Mouse (Mus musculus) embryonic facial prominence, embryonic 11.5 days (tissue): ENCODE results near the gene Mfsd6l. TPM values are rescaled to one million over a fixed set of nuclear protein-coding genes. Genes with fewer than 3 reads are reported as not detected.

Source experiments
- ATAC-seq: fragments of 200-750 bp; cut with Nextera tagmentation; replicated peaks from 2 replicates; pipeline ENCODE4 v1.8.0; 2017; ENCODE audit warnings: low read depth; ENCODE audit not compliant: insufficient number of reproducible peaks, low FRiP score, low TSS enrichment
- DNase-seq: peaks from one replicate; pipeline ENCODE4 v3.0.0-alpha.2; 2015; ENCODE audit warnings: low spot score
- H3K27ac ChIP-seq: fragments of 300-500 bp; sonication (generic); replicated peaks from 2 replicates; pipeline ENCODE4 v1.5.1; 2014; ENCODE audit warnings: mild to moderate bottlenecking, low read depth, low read length, control low read depth
- H3K27me3 ChIP-seq: fragments of 300-500 bp; sonication (generic); 2 replicates; pipeline ENCODE4 v1.6.1; 2014; ENCODE audit warnings: mild to moderate bottlenecking, low read length, moderate library complexity, mixed read lengths; ENCODE audit not compliant: control insufficient read depth, insufficient read depth
- H3K36me3 ChIP-seq: fragments of 300-500 bp; sonication (generic); replicated peaks from 2 replicates; pipeline ENCODE4 v1.6.1; 2014; ENCODE audit warnings: low read depth, mild to moderate bottlenecking, low read length, moderate library complexity, mixed read lengths; ENCODE audit not compliant: control insufficient read depth, insufficient read depth
- H3K4me1 ChIP-seq: fragments of 300-500 bp; sonication (generic); 2 replicates; pipeline ENCODE4 v1.6.1; 2014; ENCODE audit warnings: low read length, mixed read lengths; ENCODE audit not compliant: control insufficient read depth, insufficient read depth
- H3K4me2 ChIP-seq: fragments of 300-500 bp; sonication (generic); 2 replicates; pipeline ENCODE4 v1.6.1; 2014; ENCODE audit warnings: low read depth, mild to moderate bottlenecking, control low read depth, low read length, moderate library complexity
- H3K4me3 ChIP-seq: fragments of 300-500 bp; sonication (generic); 2 replicates; pipeline ENCODE4 v1.5.1; 2014; ENCODE audit warnings: low read depth, low read length, control low read depth
- H3K9ac ChIP-seq: fragments of 300-500 bp; sonication (generic); replicated peaks from 2 replicates; pipeline ENCODE4 v1.6.1; 2014; ENCODE audit warnings: mild to moderate bottlenecking, control low read depth, low read length
- H3K9me3 ChIP-seq: fragments of 300-500 bp; sonication (generic); replicated peaks from 2 replicates; pipeline ENCODE4 v1.6.1; 2016; ENCODE audit warnings: mild to moderate bottlenecking, low read length, inconsistent platforms, mixed read lengths; ENCODE audit not compliant: control insufficient read depth
- whole genome bisulfite sequencing: fragments of 180-500 bp; shearing (Covaris S2); extraction: QIAGEN DNeasy Blood & Tissue Kit; methylation state at CpG from one replicate; pipeline ENCODE4 v1.1.7; 2014; 5-methylcytosine and 5-hydroxymethylcytosine counted together
- polyA plus RNA-seq: library from polyadenylated mRNA; unstranded; fragments of >200 nt; fragmentation: Nextera tagmentation; extraction: Ambion mirVana; gene quantifications from 2 replicates; pipeline ENCODE4 v1.2.1, GENCODE M21; 2014

The Mfsd6l gene
- polyA plus RNA-seq, 1 experiment from 2014 or later, result 0.27 TPM

DNA sequence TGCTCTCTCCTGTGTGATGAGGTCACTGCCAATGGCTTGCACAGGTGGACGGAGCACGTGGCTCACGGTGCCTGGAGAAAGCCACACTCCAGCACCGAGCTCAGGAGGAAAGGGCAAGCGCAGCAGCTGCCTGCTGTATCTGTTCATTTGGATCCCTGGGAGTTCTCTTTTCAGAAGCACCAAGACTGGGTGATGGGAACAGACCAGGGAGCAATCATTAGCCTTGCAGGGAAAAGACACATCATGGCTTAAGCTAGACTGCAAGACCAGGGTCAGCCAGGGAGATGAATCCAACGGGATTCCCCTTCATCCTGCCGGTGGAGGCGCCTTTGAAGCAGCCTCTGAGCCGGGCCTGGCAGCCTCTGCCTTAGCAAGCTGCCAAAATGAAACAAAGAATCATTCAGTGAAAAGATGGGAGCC, 23.5 kb downstream of the Mfsd6l start:
- H3K27ac ChIP-seq, result no peak overlapping the region
- no peaks in the 10 kb centered on the region for H3K27me3 ChIP-seq
- H3K4me3 ChIP-seq, result no peak overlapping the region
- 24% methylated on average over 9 of the region's 9 CpGs for WGBS
- H3K9ac ChIP-seq, result no peak overlapping the region
- H3K4me1 ChIP-seq, result no peaks in the 10 kb centered on the region; the same call in 1 of the 2 replicates
- H3K4me2 ChIP-seq, result no peak overlapping the region
- H3K36me3 ChIP-seq, result no peaks in the 10 kb centered on the region
- DNase-seq (peak; percentile 55), ATAC-seq (no peak)
- no peaks in the 10 kb centered on the region for H3K9me3 ChIP-seq

DNA sequence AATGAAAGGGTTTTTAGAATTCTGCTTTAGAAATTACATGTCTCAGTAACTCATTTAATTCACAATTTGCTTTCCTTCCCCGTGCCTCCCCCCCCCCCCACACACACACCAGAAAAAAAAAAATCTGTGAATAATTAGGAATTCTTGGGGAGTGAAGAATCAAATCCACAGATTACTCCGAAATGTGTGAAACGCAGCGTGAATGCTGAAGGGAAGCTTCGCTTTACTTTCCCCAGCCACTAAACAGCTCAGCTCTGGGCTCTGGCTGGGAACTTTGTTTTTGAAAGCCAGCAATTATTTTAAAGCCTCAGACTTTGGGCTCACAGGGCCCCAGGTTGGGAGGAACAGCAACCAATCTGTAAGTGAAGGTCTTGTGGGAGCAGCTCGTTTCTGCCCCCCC, 24.6 kb downstream of the Mfsd6l start:
- 33% methylated on average over 6 of the region's 6 CpGs for WGBS
- Histone ChIP-seq H3K4me2 (no peak overlapping the region), H3K4me1 (no peaks in the 10 kb centered on the region; the same call in 1 of the 2 replicates), H3K27ac (no peak overlapping the region), H3K27me3 (no peaks in the 10 kb centered on the region), H3K4me3 (no peak overlapping the region), H3K9ac (no peak overlapping the region), H3K9me3 (no peaks in the 10 kb centered on the region), H3K36me3 (no peaks in the 10 kb centered on the region)
- no peak for DNase-seq
- no peak for ATAC-seq

DNA sequence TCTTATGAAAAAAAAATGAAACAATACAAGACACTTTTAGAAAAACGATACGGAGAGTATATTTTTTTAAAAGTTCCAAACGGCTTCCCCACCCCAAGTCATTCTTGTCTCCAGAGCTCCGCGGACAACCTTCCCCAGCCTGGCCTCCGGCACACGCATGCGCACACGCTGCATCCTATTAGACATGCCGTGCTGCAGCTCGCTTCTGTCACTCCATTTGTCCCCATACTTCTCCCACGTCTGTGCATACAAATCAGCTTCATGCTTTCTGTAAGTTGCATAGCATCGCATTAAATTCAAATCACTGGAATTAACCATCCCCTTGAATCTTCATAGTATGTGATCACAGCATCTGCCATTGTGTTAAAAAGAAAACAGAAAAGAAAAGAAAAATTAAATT, 27.2 kb downstream of the Mfsd6l start:
- H3K4me1 ChIP-seq, result no peaks in the 10 kb centered on the region; the same call in 1 of the 2 replicates
- ATAC-seq (no peak), DNase-seq (no peak)
- H3K27ac ChIP-seq, result no peak overlapping the region
- no peak overlapping the region for H3K9ac ChIP-seq
- no peaks in the 10 kb centered on the region for H3K36me3 ChIP-seq
- no peak overlapping the region for H3K4me3 ChIP-seq
- WGBS, result 88% methylated on average over 13 of the region's 13 CpGs
- no peaks in the 10 kb centered on the region for H3K9me3 ChIP-seq
- no peak overlapping the region for H3K4me2 ChIP-seq
- H3K27me3 ChIP-seq, result no peaks in the 10 kb centered on the region

- Histone ChIP-seq H3K4me3 (no peak overlapping the region), H3K27me3 (no peaks in the 10 kb centered on the region), H3K4me1 (no peaks in the 10 kb centered on the region; the same call in 1 of the 2 replicates), H3K9ac (no peak overlapping the region), H3K27ac (no peak overlapping the region), H3K9me3 (no peaks in the 10 kb centered on the region), H3K4me2 (no peak overlapping the region), H3K36me3 (no peaks in the 10 kb centered on the region)
- ATAC-seq (no peak), DNase-seq (no peak)
- WGBS, result 78% methylated on average over 8 of the region's 8 CpGs
These were observed 28.0 kb downstream of the Mfsd6l start for GRCm38 (mm10) chr11:68583906-68584480.

- ATAC-seq (no peak), DNase-seq (peak; percentile 59)
- Histone ChIP-seq H3K4me1 (no peaks in the 10 kb centered on the region), H3K9me3 (no peaks in the 10 kb centered on the region), H3K36me3 (no peaks in the 10 kb centered on the region), H3K27me3 (no peaks in the 10 kb centered on the region), H3K4me3 (no peak overlapping the region), H3K27ac (no peak overlapping the region), H3K4me2 (no peak overlapping the region), H3K9ac (no peak overlapping the region)
- 12% methylated on average over 3 of the region's 3 CpGs for WGBS
These were observed 29.9 kb downstream of the Mfsd6l start for GRCm38 (mm10) chr11:68585890-68586289.

DNA sequence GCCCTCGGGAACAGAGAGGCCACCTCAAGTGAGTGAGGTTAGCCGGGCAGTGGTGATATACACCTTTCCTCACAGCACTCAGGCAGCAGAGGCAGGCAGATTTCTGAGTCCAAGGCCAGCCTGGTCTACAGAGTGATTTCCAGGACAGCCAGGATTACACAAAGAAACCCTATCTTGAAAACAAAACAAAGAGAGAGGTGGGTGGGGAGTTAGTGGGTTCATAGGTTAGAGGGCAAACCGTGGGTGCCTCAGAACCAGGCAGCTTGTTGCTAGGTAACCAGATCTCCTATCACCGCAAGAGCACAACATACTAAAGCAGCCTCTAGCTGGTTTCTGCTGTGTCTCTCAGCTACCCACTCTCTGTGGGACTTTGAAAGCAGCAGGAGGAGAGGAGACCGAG, 30.7 kb downstream of the Mfsd6l start, which contains the start of gene Ccdc42:
TSS of gene Ccdc42 (plus strand) at position 301 of the 400 bp plus-strand sequence.
- no peak within 1 kb of the TSS for H3K9ac ChIP-seq
- H3K4me3 ChIP-seq, result no peak within 1 kb of the TSS

DNA sequence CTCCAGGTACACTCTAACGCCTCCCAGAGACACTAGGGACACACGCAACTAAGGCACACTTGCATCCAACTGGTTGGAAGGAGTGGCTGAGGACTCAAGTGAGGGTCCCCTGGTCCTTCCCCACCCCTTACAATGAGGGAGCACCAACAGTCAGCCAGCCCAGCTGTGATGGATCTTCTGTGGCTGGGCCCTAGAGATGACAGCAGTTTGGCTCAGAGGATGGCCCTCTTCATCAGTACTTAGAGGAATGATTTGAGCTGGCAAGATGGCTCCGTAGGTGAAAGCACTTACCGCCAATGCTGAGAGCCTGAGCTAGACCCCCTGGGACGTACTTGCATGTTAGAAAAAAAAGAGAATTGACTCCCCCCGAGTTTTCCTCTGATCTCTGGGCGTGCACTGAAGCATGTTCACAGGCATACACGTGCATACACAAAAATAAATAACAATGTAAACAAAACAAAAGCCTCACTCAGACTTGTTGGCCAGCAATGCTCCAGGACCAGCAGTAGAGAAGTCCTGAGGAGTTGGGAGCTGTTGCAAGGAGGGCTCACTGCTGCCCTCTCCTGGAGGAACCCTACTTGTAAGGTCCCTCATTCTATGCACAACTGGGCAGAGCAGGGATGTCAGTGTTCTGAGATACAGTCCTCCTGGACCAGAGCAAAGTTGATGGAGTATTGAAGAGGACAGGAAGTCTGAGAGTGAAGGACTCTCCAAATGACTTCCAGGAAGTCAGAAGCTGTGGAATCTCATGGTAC, 33.2 kb downstream of the Mfsd6l start:
- Histone ChIP-seq H3K27me3 (no peaks in the 10 kb centered on the region), H3K9ac (no peak overlapping the region), H3K4me1 (0 out of 2 replicates have a peak, but pooled peaks cover 2% of the 10 kb centered on the region), H3K4me3 (no peak overlapping the region), H3K9me3 (no peaks in the 10 kb centered on the region), H3K4me2 (no peak overlapping the region), H3K27ac (no peak overlapping the region), H3K36me3 (no peaks in the 10 kb centered on the region)
- ATAC-seq (no peak), DNase-seq (peak; percentile 77)
- WGBS, result 69% methylated on average over 8 of the region's 8 CpGs

More for the DNA sequence above, 30.7 kb downstream of the Mfsd6l start, which contains the start of gene Ccdc42:
- Histone ChIP-seq H3K4me2 (no peak within 1 kb of the TSS), H3K4me1 (0 out of 2 replicates have a peak, but pooled peaks cover 2% of the 10 kb centered on the region), H3K27ac (no peak within 1 kb of the TSS), H3K9me3 (no peaks in the 10 kb centered on the region), H3K36me3 (no peaks in the 10 kb centered on the region), H3K27me3 (no peaks in the 10 kb centered on the region)
- no peak for ATAC-seq
- 62% methylated on average over 5 of the region's 5 CpGs for WGBS
- DNase-seq, result no peak

- Histone ChIP-seq H3K4me1 (0 out of 2 replicates have a peak, but pooled peaks cover 2% of the 10 kb centered on the region), H3K9me3 (no peaks in the 10 kb centered on the region), H3K27me3 (no peaks in the 10 kb centered on the region), H3K9ac (no peak overlapping the region), H3K4me2 (no peak overlapping the region), H3K4me3 (no peak overlapping the region), H3K27ac (no peak overlapping the region), H3K36me3 (no peaks in the 10 kb centered on the region)
- ATAC-seq (no peak), DNase-seq (peak; percentile 53)
- 1% methylated on average over 5 of the region's 5 CpGs for WGBS
These were observed 35.7 kb downstream of the Mfsd6l start for GRCm38 (mm10) chr11:68591708-68592107.
